ENCODE assay signal across 9 mouse cellular contexts in genomic region chr16:8566115-8566711, GRCm38 (mm10). TPM values are rescaled to one million over a fixed set of nuclear protein-coding genes. Genes with fewer than 3 reads are reported as not detected.
DNase-seq lines count a peak whose midpoint lies in the region; ATAC-seq lines count a peak whose summit lies in the region.
"Had no signal": no experiment of that assay in that cellular context is flagged by ENCODE, and none has a peak within 500 bp of the region (broad histone marks: within the 10 kb centered on the region; RNA-seq: fewer than 3 reads in every experiment).

No protein-coding gene starts in this region.

- H3K4me1 ChIP-seq in embryonic facial prominence, embryonic 11.5 days (ENCODE audit: control insufficient read depth, insufficient read depth, low read length): no peaks in the 10 kb centered on the region
- peaks cover 34% of the 10 kb centered on the region for H3K4me1 ChIP-seq in limb, embryonic 10.5 days

- H3K4me2 ChIP-seq in embryonic facial prominence, embryonic 11.5 days (ENCODE audit: low read depth, low read length): no peak overlapping the region

- H3K27me3 ChIP-seq in embryonic facial prominence, embryonic 11.5 days (ENCODE audit: control insufficient read depth, insufficient read depth, low read length): no peaks in the 10 kb centered on the region
- peaks cover 13% of the 10 kb centered on the region; the same call in 1 of the 2 replicates for H3K27me3 ChIP-seq in limb, embryonic 10.5 days (ENCODE audit: low read depth, poor library complexity, severe bottlenecking)

- no peaks in the 10 kb centered on the region for H3K36me3 ChIP-seq in embryonic facial prominence, embryonic 11.5 days (replicated peaks; ENCODE audit: control insufficient read depth, insufficient read depth, low read depth, low read length)
- H3K36me3 ChIP-seq in limb, embryonic 10.5 days: no peaks in the 10 kb centered on the region

- 18% methylated on average over 3 of the region's 3 CpGs for WGBS in embryonic facial prominence, embryonic 11.5 days
- 31% methylated on average over 3 of the region's 3 CpGs for WGBS in limb, embryonic 10.5 days

- ATAC-seq in embryonic facial prominence, embryonic 11.5 days (replicated peaks; ENCODE audit: insufficient number of reproducible peaks, low FRiP score, low TSS enrichment, low read depth): 0 out of 2 replicates have a peak, but pooled peaks have one; percentile 44

- H3K4me3 ChIP-seq in embryonic facial prominence, embryonic 11.5 days (ENCODE audit: low read depth, low read length): no peak overlapping the region
- no peak overlapping the region for H3K4me3 ChIP-seq in limb, embryonic 10.5 days
- H3K4me3 ChIP-seq: myocyte had no signal

- peak; percentile 56 for DNase-seq in left cerebral cortex, postnatal 4 days
- no peak for DNase-seq in left cerebral cortex, postnatal 36 days (ENCODE audit: low spot score in 2 of 2)
- peak; percentile 44 for DNase-seq in embryonic facial prominence, embryonic 11.5 days (ENCODE audit: low spot score)
- peak; percentile 34 for DNase-seq in limb, embryonic 10.5 days (ENCODE audit: low spot score)
- peak; percentile 86 for DNase-seq in retina, postnatal 1 day
- no peak for DNase-seq in c-Kit-positive CD71-positive TER-119-positive erythroid progenitor cells, embryonic 14.5 days (ENCODE audit: low spot score)
- DNase-seq in layer of hippocampus, adult 9-10 months (ENCODE audit: low spot score): no peak
- no peak for DNase-seq in heart, postnatal 4 days

- no peak overlapping the region for H3K27ac ChIP-seq in embryonic facial prominence, embryonic 11.5 days (replicated peaks; ENCODE audit: low read depth, low read length)
- H3K27ac ChIP-seq in limb, embryonic 10.5 days: no peak overlapping the region

- H3K9ac ChIP-seq in embryonic facial prominence, embryonic 11.5 days (replicated peaks; ENCODE audit: low read length): no peak overlapping the region

- H3K9me3 ChIP-seq in embryonic facial prominence, embryonic 11.5 days (replicated peaks; ENCODE audit: control insufficient read depth, low read length): no peaks in the 10 kb centered on the region
- no peaks in the 10 kb centered on the region for H3K9me3 ChIP-seq in limb, embryonic 10.5 days (replicated peaks)

- intact Hi-C loops in left cerebral cortex, postnatal 4 days (cut with DNase I): no loop called here
- intact Hi-C loops in left cerebral cortex, postnatal 36 days (cut with DNase I): no loop called here

RNA-seq across cellular contexts. Expression of gene Abat, which starts 53.0 kb away (rescaled TPM):
- 10 to 100 TPM; 53.4 to 67.4 TPM for total RNA-seq in left cerebral cortex, postnatal 4 days (2021)
- total RNA-seq in left cerebral cortex, postnatal 36 days (2021): 100 to 1,000 TPM; 155 to 158 TPM
- polyA plus RNA-seq in embryonic facial prominence, embryonic 11.5 days (2014; fragmentation: Nextera tagmentation; extraction: Ambion mirVana): 25.6 and 26.5 TPM in 2 replicates
- 14.9 and 22.7 TPM in 2 replicates for polyA plus RNA-seq in limb, embryonic 10.5 days (2016; fragmentation: Nextera tagmentation; extraction: Ambion mirVana)
- 1 to 10 TPM; 6.3 to 7.6 TPM for total RNA-seq in heart, postnatal 4 days (2021)

Comparison
In these comparisons a context has a peak if more than half of its experiments do, and no peak if none do; other contexts are left out.
1. DNase-seq: peak in left cerebral cortex, postnatal 4 days (single experiment), embryonic facial prominence, embryonic 11.5 days (single experiment), limb, embryonic 10.5 days (single experiment) and retina, postnatal 1 day (single experiment); none in left cerebral cortex, postnatal 36 days (0 of 2), c-Kit-positive CD71-positive TER-119-positive erythroid progenitor cells, embryonic 14.5 days (single experiment), layer of hippocampus, adult 9-10 months (single experiment) and heart, postnatal 4 days (single experiment).
2. RNA of gene Abat, which starts 53.0 kb away (total RNA-seq): 155 to 158 TPM in left cerebral cortex, postnatal 36 days and 53.4 to 67.4 TPM in left cerebral cortex, postnatal 4 days; 6.3 to 7.6 TPM in heart, postnatal 4 days; every median in the first group is over 4 times any median in the second.